Mouse (Mus musculus) yolk sac, embryonic 10.5 days (tissue): ENCODE measurements around the gene Cenpm.
"Not testable (repeated sequence)": the region's sequence is repeated elsewhere in the genome, so short reads cannot be mapped to it uniquely, and the experiment has no call there.

Experiments
- DNase-seq: peaks from one replicate; pipeline ENCODE4 v3.0.0-alpha.2; 2017; ENCODE audit warnings: low spot score

Cenpm gene

DNA sequence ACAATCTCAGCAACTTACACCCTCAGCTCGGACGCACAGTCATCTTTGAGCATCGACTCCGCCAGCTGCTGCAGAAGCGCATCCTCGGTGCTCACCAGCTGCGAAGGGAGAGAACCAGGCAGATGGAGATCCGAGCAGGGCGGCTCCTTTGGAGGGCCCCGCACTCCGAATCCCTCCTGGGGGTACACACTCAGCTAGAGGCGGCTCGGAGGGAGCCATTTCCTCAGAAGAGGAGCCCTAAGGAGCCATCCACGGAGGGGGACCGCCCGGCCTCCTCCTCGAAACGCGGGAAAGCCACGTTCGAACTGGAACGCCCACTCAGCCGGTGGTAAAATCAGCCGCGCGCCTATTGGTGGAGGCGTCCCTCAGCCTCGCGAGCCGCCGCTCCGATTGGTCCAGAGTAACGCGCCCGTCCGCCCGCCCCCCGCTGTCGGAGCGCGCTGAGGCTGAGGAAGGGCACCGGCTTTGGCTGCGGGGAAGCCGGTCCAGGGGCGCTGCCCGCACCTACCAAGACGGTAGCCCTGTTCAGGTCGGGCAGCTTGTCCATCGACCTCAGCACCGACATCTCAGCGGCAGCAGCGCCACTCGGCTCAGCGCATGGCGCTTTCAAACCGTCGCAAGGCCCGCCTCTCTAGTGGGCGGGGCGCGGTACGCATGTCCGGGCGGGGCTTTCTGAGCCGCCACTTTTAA lies at the start of gene Cenpm:
Gene Cenpm, minus strand, starts transcription at position 634 of the 690 bp plus-strand sequence.
- DNase-seq: peak; percentile 92

DNA sequence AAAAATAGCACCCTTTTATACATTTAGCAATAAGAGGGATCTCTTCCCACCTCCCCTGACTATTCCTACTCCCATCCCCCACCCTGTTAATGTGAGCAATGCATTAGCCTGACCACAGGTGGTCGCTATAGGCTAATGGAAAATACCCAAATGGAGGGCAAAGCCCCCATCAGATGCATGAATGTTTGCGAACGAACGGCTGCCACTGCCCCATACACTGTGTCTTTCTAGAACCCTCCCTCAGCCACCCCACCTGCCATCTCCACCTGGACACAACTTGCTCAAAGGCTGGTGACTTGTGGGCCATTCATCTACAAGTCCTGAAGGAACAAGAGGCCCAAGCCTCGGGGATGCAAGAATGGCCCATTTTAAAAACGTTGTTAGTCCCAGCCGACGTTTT lies 49.5 kb upstream of the Cenpm start:
- DNase-seq: peak; percentile 22

DNA sequence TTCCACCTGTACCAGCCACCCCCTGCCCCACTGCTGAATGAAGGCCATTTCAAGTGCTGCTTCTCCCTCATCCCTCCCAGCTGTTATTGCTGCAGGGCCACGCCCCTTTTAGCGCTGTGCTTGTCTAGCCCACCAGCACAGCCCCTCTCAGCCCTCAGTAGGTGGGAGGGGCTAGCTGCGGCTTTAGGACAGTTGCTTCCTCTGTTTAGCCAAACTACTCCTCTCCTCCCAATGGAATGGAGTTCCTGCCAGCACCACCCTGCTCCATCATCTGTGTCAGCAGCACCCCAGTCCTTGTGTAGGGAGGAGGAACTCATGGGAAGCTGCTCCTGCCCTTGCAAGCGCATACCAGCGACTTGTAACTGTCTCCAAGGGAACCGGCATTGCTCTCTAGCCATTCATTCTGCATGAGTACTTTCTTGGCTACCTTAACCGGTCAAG lies 48.7 kb upstream of the Cenpm start:
- peak; percentile 27 for DNase-seq

GRCm38 (mm10) chr15:82292851-82293250 lies 48.3 kb upstream of the Cenpm start:
- no peak for DNase-seq

GRCm38 (mm10) chr15:82290252-82290651 lies 45.7 kb upstream of the Cenpm start:
- DNase-seq: no peak

DNA sequence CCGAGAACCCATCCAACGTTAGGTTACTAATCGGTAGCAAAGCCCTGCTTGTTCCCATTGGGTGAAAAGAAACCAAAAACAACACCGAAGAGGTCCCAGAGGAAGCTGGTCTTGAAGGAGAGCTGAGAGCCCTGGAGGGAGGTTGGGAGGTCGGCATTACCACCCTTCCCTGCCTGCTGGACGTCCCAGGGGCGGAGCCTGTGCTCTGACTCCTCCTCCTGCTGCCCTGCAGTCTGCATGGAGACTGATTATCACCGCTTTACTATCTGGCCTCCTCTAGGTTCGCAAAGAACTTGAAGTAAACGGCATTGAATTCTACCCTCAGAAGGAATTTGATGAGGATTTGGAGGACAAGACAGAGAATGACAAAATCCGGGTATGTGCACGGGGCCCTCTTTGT lies 41.6 kb upstream of the Cenpm start:
- DNase-seq: no peak

GRCm38 (mm10) chr15:82280638-82281037 lies 36.1 kb upstream of the Cenpm start:
- DNase-seq: no peak

- DNase-seq: no peak
Observed at GRCm38 (mm10) chr15:82277591-82277990, 33.0 kb upstream of the Cenpm start.

DNA sequence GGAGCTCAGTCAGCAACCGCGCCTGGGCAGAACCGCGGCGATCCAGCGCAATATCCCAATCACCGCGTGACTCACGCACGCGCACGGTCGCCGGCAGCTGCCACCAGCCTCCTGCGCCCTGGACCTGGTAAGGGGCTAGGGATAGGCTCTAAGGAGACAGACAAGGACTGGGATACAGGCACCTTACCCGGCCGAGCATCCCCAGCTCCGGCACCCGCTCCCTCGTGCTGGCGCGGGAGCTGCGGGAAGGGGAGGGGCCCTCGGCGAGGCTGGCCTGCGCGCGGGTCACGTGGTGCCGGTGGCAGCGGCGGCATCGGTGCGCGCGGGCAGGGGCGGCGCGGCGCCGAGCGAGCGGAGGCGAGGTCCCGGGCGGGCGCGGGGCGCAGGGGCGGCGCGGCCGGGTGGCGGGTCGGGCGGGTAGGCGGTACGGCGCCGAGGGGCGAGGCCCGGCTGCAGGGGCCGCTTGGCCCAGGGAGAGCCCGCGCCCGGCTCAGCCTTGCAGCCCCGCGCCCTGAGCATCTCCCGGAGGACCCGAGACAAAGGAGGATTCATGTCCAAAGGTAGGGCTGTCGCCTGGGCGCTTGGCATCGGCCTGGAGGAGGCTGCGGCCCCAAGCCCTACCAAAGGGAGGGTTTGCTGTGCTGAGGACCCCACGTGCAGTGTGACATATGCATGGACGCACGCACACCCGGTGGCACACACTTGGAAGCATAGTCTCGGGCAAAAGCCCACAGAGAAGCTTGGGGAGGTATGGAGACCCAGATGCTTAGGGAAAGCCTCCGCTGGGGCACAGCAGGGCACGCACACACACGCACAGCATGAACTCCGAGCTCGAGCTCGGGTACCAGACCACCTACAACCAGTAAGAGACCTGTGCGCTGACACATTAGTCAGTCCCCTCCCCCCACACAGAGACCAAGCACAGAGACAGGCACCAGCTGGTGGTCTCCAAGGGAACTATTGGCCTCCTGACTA lies 30.7 kb upstream of the Cenpm start:
- no peak for DNase-seq

DNA sequence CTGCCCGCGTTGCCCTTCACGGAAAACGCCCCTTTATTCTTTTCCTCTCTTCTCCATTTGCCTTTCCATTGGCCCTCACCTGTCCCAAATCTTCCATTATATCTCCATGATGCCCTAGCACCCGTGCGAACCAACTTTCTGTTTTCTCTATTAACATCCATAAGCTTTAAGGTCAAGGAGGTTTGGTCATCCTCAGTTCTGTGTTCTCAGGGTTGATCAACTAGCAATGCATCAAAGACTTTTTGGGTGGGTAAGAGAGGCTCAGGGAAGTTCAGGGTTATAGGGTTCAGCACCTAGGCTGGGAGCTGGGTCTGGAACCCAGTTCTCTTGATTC lies 30.0 kb upstream of the Cenpm start, which contains the start of gene Sept3:
Gene Sept3, plus strand, starts transcription at position 301 of the 334 bp plus-strand sequence.
- DNase-seq: no peak

DNA sequence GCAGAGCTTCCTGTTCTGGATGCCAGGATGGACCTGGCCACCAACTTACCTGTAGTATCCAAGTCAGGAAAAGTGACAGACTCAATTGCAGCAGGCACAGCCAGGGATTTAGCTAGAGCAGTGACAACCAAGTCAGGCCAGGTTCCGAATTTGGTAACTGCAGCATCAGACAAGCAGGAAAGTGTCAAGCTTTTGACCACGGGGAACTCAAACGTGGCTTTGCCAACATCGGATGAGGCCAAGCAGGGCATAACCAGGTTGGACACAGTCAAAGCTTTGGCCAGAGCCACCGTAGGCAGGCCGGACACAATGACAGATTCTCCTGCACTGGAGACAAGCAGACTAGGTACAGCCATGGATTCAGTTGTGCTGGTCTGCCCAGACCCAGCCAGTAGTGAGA lies 27.7 kb upstream of the Cenpm start:
- DNase-seq: no peak

DNA sequence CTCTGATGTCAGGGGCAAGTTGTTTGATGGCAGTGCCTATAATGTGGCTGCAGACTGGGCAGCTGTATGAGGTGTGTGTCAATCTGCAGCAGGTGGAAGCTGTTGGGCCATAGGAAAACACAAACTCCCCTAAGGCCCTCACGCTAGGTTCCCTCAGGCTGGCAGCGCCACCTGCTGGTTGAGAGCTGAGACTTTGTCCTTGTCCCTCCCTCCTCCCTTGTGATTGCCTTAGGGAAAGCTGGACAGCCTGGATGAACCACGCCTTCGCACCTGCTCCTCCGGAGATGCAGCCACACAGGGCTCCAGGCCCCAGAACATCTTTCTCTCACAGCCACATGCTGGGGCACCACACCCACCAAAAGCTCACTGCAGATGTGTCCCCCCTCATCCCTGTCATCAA lies 26.7 kb upstream of the Cenpm start:
- DNase-seq: peak; percentile 50

GRCm38 (mm10) chr15:82268783-82269182 lies 24.2 kb upstream of the Cenpm start:
- no peak for DNase-seq

- no peak for DNase-seq
Observed at GRCm38 (mm10) chr15:82268185-82268584, 23.6 kb upstream of the Cenpm start.

- DNase-seq: no peak
Observed at GRCm38 (mm10) chr15:82266356-82266755, 21.8 kb upstream of the Cenpm start.

DNA sequence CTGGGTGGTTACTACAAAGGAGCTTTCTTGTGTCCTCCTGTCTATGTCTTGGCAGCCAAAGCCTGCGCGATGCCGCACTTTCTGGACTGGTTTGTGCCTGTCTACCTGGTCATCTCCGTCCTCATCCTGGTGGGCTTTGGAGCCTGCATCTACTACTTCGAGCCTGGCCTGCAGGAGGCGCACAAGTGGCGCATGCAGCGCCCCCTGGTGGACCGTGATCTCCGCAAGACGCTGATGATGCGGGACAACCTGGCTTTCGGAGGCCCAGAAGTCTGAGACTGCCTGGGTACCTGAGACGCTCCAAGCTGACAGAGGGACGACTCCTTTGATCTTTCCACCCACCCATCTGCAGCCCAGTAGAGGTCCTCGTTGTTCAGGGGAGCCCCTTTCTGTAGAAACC lies 15.0 kb upstream of the Cenpm start:
- peak; percentile 29 for DNase-seq

DNA sequence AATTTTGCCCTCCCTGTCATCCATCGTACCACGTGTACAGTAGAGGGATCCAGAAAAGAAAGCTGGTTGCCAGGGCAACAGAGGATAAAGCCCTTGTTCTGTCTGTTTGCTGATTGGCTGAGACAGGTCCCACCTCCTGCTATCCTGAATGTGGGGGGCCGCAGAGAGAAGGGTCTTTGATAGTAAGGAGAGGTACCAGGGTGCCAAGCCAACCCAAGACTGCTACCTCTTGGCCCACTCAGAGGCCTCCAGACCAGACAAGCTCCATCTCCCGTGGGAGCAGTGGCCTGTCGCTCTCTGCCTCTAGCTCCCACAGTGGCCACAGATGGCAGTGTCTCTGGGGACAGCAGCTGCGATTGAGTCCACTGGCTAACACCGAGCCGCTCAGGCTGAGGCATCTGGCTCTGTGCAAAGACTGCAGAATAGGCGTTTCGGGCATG lies 11.4 kb upstream of the Cenpm start:
- DNase-seq: no peak

DNA sequence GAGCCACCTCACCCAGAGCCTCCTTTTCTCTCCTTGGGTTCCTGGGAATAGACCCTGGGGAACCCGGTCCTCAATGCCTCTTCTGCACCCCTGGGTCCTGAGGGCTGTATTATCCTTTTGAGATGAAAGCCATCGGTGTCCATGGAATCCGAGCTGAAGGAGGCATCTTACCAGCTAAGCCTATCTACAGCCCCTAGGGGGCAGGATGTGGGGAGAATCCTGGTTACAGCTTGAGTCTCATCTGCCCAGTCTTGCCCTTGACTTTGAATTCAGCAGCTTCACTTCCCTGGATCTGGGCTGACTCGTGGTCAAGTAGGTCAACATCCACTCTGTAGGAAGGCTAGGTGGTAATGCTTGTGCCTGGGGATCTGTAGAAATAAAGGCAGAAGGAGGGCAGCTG lies 10.7 kb upstream of the Cenpm start:
- no peak for DNase-seq

DNA sequence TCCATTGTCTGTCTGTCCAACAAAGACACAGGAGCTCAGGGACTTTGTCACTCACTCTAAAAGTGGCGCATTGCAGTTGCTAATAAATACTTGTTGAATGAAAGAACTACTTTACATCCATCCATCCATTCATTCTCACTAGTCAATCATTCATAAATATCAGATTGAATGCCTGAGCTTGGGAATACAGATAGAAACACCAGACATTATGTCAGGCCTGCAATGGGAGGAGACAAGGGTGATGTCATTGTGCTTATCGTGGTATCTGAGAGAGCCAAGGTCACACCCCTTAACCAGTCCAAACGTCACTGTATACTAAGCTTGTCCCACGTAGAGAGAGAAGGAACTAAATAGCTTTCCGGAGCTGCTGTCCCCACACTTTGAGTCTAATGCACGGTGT lies 7.5 kb upstream of the Cenpm start, which contains the start of gene 1500009C09Rik:
Gene 1500009C09Rik, plus strand, starts transcription at position 301 of the 400 bp plus-strand sequence.
- no peak for DNase-seq

DNA sequence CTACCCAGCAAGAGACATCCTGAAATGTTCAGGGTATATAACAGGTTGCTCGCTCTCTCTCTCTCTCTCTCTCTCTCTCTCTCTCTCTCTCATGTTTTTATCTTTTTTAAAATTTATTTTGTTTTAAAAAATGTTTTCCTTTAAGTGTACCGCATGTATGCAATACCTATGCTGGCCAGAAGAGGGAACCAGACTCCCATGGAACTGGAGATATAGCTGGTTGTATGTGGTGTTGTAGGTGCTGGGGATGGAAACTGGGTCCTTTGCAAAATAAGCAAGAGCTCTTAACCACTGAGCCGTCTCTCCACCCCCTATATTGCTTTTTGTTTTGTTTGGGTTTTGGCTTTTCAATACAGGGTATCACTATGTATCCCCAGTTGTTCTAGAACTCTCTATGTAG lies 7.0 kb upstream of the Cenpm start:
- DNase-seq: no peak

GRCm38 (mm10) chr15:82247131-82247776 lies 2.7 kb upstream of the Cenpm start:
- DNase-seq: no peak

- DNase-seq: not testable (repeated sequence)
Observed at GRCm38 (mm10) chr15:82244805-82245161, 235 bp upstream of the Cenpm start.

- DNase-seq: no peak
Observed at GRCm38 (mm10) chr15:82243742-82244114, 820 bp downstream of the Cenpm start.
